Mouse (Mus musculus): ENCODE data around the gene Cd38. TPM values are rescaled to one million over a fixed set of nuclear protein-coding genes. Genes with fewer than 3 reads are reported as not detected.

The Cd38 gene
- total RNA-seq, 2 experiments from 2014 or later: 10.5 to 11.3 TPM

- DNase-seq (ENCODE audit: low spot score in 2 of 2): no peak
These were observed 64.9 kb downstream of the Cd38 start for GRCm38 (mm10) chr5:43933269-43933668.

DNA sequence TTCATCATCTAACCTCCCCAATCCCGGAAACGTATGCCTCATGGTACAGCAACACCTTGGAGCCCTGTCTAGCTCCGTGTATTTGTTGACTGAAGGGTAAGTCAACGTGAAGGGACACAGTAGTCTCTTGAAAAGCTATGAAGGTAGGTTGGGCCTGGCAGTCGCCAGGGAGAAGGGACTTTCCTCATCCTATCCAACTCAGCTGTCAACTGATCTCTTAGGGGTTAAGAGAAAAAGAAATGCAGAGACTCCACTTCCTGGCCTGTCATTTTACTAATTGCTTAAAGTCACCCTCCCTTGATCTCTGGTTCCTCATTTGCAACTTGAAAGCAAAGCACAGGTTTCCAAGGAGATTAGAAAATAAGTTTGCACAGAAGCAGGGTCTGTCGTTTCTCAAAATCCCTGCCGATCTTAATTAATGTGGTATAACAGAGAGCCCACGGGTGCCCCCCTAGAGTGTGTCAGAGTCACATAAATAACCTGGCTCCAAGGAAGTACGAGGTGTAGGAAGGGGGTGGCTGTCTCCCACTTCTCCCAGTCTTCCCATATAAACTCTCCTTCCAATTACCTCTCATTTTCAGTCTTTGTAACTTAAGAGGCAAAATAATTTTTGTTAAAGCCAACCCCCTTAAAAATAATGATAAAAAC is 79.1 kb downstream of the Cd38 start:
- DNase-seq (ENCODE audit: low spot score in 2 of 2): no peak

DNA sequence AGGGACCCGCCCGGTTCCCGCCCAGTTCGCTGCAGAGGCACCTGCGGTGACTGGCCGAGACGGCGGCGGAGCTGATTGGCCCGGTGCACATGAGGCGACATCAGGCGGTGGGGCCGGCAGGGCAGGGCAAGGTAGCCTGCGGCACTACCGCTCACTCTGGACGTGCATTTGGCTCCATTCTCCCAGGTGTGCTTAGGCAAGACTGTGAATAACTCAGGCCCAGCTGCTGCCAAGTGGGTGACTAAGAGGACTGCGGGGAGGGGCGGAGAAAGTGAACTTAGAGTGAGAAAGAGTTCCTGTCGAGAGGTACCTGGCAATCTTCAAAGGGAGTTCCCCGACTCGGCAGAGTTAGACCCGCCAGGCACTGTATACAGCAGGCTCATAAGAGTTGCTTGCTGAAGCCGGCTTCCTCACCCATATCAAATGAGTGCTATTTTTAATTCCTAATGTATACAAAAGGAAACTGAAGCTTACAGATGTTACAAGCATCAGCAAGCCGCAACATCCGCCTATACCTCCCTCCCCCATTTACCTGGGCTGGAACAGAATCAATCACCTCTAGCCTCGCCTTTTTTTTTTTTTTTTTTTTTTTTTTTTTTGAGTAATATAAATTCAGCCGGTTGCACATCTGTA is 79.9 kb downstream of the Cd38 start:
- peak in 1 of 2 experiments; percentile 15 for DNase-seq (ENCODE audit: low spot score in 2 of 2)

DNA sequence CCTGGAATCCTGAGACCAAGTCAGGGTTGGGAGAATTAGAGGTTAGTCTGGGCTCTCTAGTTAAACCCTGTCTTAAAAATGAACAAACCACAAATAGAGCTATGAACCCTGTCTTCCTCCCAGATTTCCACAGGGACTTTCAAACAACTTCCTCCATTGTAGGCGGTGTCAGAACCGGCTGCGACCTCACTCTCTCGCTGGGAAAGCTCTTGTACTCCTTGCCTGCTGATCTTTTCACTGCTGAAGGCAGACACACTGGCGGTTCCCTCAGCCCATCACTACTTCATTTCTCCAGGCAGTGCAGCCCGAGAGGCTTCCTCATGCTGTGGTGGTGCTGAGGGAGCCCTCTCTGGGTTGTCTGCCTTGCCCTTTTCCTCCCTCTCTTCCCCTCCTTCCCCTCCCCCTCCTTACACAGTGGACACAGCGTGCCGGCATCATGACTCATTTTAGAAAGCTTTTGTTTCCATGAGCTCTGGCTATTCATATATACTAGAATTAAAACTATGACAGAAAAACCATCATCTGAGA is 80.5 kb downstream of the Cd38 start:
- DNase-seq (ENCODE audit: low spot score in 2 of 2): no peak

- no peak for DNase-seq (ENCODE audit: low spot score in 2 of 2)
These were observed 84.9 kb downstream of the Cd38 start for GRCm38 (mm10) chr5:43953241-43953640.

GRCm38 (mm10) chr5:43959884-43960440 is 91.6 kb downstream of the Cd38 start:
- DNase-seq (ENCODE audit: low spot score in 2 of 2): no peak

DNA sequence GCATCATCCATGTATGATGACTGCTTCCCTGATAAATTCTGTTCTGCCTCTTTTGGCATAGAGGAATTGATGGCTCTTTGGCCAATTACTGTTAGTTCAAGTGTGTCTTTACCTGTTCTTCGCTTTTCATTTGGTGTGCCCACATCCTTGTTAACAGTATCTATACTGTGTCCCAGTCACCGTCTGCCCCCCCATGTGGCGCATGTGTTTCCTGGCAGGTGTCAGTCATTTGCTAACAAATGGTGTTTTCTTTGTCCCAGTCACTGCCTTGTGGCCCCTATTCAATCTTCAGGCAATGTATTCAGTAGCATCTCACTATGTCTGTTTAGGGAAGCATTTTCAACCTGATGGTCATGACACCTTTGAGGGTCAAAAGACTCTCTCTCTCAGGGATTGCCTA is 92.7 kb downstream of the Cd38 start:
- DNase-seq (ENCODE audit: low spot score in 2 of 2): no peak

Other genes starting within 250 kb of the Cd38 start
- gene Cc2d2a, start 206.2 kb upstream of the Cd38 start, total RNA-seq (2021): 10 to 100 TPM; 12.7 to 15.2 TPM
- gene Bst1, start 49.7 kb upstream of the Cd38 start, total RNA-seq (2021): under 1 TPM in 1 of 2 experiments, not detected in 1; 0.16 TPM
- gene Fbxl5, start 46.9 kb upstream of the Cd38 start, total RNA-seq (2021): 10 to 100 TPM; 77.7 to 88.1 TPM
- gene Gm7879, start 44.6 kb downstream of the Cd38 start, total RNA-seq (2021): 10 to 100 TPM in 1 of 2 experiments, 1 to 10 TPM in 1; 9.4 to 13.8 TPM
- gene Fgfbp1, start 113.2 kb downstream of the Cd38 start, total RNA-seq (2021): 1 to 10 TPM; 1.4 to 2.4 TPM
- 10 to 100 TPM; 13.4 to 15.1 TPM for gene Prom1, start 233.5 kb downstream of the Cd38 start, total RNA-seq (2021)

Measured in layer of hippocampus, postnatal 10 days (tissue).